Mouse (Mus musculus): ENCODE data around the gene Stk10.

Gene Stk10

GRCm38 (mm10) chr11:32627900-32628299 lies 94.8 kb downstream of the Stk10 start:
- DNase-seq (ENCODE audit: low read depth, low spot score): no peak

DNA sequence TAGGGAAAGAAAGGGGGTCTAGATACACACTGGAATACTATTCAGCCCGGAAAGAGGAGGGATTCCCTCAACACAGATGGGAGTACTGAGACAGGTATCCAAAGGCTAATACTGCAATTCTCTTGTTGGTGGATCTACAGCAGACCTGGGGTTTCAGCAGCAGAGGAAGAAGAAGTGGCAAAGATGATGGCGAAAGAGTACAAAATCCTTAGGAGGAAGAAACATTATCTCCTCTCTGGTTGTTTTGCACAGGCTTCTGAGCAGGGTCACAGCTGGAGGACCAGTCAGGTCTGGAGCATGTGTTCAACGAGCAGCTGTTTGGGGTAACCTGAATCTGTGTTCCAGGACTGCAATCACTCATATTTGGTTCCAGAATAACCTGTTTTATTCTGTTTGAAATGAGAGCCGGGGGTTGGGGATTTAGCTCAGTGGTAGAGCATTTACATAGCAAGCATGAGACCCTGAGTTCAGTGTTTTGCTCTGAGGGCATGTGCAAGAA lies 96.7 kb downstream of the Stk10 start:
- no peak for DNase-seq (ENCODE audit: low read depth, low spot score)

GRCm38 (mm10) chr11:32632671-32633070 lies 99.6 kb downstream of the Stk10 start:
- no peak for DNase-seq (ENCODE audit: low read depth, low spot score)

- DNase-seq (ENCODE audit: low read depth, low spot score): peak; percentile 80
These were observed 100.4 kb downstream of the Stk10 start for GRCm38 (mm10) chr11:32633542-32633941.

DNA sequence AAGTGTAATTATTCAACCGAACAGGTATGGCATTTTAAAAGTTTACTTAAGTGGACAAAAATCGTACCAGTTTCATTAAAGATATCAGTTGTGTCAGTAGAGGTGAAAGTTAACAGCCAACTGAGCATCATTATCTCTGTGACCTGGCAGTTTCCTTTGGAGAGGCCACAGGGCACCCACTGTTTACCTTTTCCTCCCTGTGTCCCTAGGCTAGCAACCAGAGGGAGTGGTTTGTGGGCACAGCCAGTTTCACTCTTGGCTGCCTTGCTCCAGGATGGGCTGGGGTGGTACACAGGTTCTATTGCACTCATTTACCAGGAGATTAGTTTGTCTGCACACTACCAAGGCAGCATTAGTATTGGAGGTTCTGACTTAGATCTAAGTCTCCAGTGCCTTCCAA lies 101.0 kb downstream of the Stk10 start:
- DNase-seq (ENCODE audit: low read depth, low spot score): no peak

DNA sequence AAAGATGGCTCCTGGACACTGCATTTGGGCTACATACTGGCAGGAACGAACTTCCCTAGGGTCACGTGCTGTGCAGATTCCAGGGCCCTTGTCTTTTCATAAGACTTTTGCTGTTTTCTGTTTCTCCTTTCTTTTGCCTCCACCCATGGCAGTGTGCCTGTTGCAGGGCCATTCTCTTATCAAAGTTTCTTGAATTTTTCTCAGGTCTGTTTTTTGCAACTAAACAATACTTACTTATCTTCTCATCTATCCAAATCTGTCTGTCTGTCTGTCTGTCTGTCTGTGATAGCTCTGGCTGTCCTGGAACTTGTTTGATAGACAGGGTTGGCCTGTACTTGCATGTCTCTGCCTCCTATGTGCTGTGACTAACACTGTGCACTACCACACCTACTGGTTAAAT lies 101.7 kb downstream of the Stk10 start:
- no peak for DNase-seq (ENCODE audit: low read depth, low spot score)

- DNase-seq (ENCODE audit: low read depth, low spot score): no peak
These were observed 103.2 kb downstream of the Stk10 start for GRCm38 (mm10) chr11:32636275-32636674.

DNA sequence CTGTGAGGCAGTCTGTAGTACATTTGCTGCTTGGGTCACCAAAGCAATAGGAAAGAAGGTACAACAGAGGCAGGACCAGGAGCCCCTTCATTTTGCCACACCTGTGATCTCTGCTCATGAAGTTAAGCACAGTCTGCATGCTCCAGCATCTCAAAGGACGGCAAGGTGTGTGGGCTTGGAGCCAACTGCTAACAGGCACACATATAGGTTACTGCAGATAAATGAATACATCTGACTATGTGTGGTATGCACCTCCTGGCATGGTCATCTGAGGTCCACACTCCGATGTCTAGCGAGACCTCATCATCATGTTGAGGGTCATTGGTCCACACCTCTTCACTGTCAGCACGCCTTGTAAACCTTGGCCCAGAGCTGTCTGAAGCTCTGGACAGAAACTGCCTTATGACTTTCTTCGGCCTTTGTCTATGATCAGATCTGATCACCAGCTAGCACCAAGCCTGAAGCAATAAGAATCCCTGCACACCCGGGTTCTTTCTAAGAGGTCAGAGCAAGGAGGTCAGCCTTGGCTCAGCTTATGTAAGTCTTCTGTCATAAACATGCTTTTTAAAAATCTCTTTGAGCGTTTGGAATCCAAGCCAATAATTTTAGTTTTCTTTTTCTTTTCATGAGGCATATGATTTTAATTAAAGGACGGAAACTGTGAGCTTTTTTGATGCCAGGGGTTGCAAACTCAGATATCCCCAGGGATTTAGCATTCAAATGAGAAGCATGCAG lies 105.6 kb downstream of the Stk10 start:
- no peak for DNase-seq (ENCODE audit: low read depth, low spot score)

- peak; percentile 18 for DNase-seq (ENCODE audit: low read depth, low spot score)
These were observed 107.5 kb downstream of the Stk10 start for GRCm38 (mm10) chr11:32640617-32641016.

DNA sequence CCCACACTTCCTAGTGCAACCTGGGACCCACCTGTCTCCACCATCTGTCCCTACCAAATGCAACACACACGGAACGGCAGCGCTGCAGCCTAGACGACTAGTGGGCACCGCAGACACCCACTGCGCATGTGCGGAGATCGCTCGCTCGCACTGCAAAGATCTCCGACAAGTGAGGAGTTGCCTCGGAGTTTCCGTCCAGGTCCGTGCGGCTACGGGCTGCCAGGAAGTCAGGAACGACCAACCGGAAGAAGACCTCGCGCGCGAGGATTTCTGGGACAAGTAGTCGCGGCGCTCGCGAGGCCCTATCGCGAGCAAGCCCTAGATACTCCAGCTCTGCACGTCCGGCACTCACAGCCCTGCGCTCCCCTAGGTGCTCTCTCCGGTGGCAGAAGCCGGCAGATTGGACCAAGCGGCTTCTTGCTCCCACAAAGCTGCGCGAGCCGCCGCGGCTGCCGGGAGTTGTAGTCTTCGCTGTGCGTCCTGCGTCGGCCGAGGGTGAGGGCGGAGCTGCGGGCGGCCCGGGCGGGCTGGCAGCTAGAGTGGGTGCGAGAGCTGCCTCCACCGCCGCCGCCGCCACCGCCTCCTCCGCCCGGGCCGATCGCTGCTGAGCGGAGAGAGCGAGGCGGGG lies 109.3 kb downstream of the Stk10 start, which contains the start of gene Fbxw11:
TSS of gene Fbxw11 (plus strand) at position 476 of the 628 bp plus-strand sequence.
- DNase-seq (ENCODE audit: low read depth, low spot score): peak; percentile 99

DNA sequence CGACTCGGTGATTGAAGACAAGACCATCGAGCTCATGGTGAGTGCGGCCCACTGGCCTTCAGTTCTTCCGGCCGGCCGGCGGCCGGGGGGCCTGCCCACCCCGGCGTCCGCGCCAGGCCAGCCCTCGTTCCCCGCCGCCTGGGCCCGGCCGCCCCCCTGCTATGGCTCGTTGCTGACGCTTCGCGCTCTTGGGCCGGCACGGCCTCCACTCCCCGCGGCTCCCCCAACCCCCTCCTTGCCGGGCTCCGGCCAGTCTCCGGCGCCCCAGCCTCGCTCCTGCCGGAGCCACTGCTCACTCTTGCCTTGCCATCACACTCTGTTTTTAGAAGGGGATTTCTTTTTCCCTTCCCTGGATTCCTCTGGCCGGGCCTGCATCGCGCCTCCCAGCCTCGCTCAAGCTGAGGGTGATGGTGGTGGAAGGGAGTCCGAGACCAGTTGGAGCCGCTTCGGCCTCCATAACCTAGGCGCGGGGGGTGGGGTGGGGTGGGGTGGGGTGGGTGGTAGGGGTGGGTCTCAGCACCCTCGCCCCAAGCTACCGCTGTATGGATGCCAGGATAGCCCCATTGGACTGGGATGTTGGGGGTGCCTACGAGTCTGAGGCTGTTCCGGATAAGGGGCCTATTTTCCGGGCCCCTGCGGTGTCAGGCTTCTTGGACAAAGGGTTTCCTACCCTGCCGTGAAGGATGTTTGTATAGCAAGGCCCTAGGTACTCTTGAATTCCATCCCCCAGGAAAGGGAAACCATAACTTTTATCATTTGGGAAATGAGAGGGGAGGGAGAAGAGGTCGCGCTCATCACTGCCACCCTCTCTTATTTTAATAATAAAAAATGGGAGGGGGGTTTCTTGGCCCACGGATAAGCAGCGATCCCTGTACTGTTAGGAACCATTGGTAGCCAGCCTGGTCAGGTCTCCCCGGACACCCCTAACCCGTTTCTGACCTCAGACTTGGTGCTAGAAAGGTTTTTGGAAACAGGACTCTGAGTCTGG lies 110.1 kb downstream of the Stk10 start:
- peak; percentile 49 for DNase-seq (ENCODE audit: low read depth, low spot score)

GRCm38 (mm10) chr11:32644010-32644409 lies 110.9 kb downstream of the Stk10 start:
- DNase-seq (ENCODE audit: low read depth, low spot score): no peak

DNA sequence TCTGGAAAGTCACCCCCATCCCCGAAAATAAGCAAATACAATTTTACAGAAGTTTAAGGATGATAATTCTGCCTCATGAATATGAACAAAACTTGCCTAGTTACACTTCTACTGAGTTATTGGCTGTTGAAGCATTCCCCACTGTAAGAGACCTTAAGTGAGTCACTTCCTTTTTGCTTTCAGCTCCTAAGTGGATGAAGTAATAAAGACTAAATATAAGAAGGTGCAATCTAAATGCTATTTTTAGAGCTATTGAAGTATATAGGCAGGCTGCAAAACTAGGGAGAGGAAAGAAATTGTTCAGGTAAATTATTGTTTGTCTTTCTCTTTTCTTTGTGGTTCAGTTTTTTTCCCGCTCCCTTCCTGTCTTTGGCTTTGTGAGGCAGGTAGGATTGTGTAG lies 114.2 kb downstream of the Stk10 start:
- DNase-seq (ENCODE audit: low read depth, low spot score): no peak

DNA sequence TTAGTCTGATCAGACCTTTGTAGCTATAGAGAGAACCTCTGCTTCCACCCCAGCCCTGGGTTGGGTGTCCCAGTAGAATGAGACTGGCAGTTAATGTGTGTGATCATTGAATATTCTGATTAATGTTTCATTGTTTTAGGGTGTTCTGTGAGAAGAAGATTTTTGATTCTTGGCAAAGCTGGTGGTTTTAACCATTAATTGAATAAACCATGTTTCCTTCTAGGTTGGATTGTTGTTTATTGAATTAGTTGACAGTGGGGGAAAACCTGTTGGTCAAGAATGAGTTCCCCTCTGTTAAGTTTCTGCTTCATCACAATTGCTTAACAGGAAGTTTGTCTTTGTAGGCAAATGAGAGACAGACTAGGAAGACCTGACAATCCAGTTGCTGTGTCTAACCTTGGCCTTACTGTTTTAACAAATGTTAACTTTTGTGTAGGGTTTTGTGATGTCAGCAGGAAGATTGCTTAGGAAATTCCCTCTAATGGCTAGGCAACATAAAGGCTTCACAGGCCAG lies 117.2 kb downstream of the Stk10 start:
- DNase-seq (ENCODE audit: low read depth, low spot score): no peak

GRCm38 (mm10) chr11:32650893-32651590 lies 117.9 kb downstream of the Stk10 start:
- DNase-seq (ENCODE audit: low read depth, low spot score): no peak

DNA sequence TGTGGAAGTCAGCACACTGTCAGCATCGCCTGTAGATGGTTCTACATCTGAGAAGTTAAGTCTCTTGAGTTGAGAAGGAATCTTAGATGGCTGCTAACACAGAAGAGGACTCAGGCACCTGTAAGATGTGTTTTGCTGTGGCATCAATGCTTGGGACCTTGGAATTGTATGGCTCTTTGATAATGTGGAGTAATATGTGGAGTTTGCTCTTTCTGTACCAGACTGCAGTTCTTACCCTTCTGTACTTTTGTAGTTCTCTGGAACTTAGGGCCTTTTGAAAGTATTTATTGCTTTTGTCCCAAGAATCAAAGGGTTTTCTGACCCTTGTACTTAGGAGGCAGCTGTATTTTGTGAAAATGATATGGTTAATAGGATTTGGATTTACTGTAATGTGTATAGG lies 118.6 kb downstream of the Stk10 start:
- DNase-seq (ENCODE audit: low read depth, low spot score): no peak

DNA sequence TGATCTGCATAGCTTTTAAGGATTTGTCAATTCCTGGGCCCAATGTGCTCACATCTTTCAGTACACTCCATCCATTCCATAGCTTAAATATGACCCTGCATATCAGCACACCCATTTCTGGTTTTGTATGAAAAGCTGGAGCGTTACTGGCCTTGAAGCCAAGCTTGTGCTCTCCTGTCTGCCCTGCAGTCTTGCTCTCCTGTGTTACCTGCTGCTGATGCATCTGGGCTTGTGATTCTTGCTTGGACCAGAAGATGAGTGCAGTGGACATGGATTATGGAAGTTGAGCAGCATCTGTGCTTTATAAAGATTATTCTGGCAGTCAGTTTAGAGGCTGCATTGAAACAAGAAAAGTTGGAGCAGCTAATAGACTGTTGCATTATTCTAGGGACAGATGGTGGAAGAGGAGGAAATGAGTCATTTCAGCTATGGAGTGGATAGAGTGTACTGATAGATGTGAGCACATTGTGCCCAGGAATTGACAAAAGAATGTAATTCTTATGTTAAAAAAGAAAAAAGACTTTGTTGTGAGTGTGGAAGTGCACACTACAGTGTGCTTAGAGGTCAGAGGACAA lies 129.1 kb downstream of the Stk10 start:
- DNase-seq (ENCODE audit: low read depth, low spot score): peak; percentile 21

GRCm38 (mm10) chr11:32665639-32666038 lies 132.5 kb downstream of the Stk10 start:
- DNase-seq (ENCODE audit: low read depth, low spot score): no peak

DNA sequence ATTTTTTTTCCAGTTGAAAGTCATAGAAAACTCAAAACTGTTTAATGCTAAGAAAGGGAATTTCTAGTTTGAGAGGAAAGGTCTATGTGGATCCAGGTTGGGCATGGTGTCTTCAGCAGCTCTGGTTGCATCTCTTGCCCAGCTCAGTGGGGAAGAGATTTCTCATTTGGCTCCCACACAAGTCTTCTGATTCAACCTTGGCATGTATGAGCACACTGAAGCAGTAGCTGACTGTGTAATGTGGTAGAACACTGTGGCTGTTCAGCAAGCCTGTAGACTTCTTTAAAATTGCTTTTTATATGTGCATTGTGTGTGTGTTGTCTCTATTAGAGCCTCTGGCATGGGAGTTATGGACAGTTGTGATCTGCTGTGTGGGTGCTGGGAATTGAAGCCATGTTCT lies 133.9 kb downstream of the Stk10 start:
- no peak for DNase-seq (ENCODE audit: low read depth, low spot score)

DNA sequence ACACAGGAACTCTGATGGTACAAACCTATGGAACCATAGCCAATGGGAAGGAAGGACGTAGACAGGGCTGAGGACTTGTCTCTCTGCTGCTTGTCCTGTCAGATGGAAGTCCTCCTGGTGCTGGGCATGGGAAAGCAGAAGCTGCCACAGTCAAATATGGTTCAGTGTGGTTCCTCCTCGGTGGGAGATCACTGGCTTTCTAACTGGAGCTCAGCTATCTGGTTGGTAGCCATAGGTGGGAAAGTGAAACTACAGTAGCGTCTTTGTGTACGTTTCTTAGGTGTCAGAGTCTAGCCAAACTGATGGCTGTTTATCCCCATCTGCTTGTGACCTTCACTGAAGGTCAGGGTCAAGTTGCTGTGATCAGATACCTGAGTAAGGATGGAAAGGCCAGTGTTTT lies 138.4 kb downstream of the Stk10 start:
- DNase-seq (ENCODE audit: low read depth, low spot score): peak; percentile 23

All from R1 (cell line).